Mouse (Mus musculus): Measurements from ENCODE around the gene Gm10037.

GRCm38 (mm10) chr13:67853983-67854382 lies 23.1 kb downstream of the Gm10037 start:
- TF ChIP-seq CTCF (IDR thresholded peaks at IDR 0.05; ENCODE audit: low read depth) (no peak), EP300 (IDR thresholded peaks at IDR 0.05; ENCODE audit: low read depth) (no peak)
